Mouse (Mus musculus) activated CD4-positive, CD25-positive, alpha-beta regulatory T cell, adult 9 weeks (primary cell): ENCODE measurements around the gene Slc4a2. TPM values are rescaled to one million over a fixed set of nuclear protein-coding genes. Genes with fewer than 3 reads are reported as not detected.

Experiments
- polyA plus RNA-seq: library from polyadenylated mRNA; unstranded; fragments of 100-300 nt; shearing (Covaris generic); gene quantifications from one replicate; pipeline ENCODE4 v1.2.1, GENCODE M21; 2017

Gene Slc4a2
- polyA plus RNA-seq: 45.0 TPM

DNA sequence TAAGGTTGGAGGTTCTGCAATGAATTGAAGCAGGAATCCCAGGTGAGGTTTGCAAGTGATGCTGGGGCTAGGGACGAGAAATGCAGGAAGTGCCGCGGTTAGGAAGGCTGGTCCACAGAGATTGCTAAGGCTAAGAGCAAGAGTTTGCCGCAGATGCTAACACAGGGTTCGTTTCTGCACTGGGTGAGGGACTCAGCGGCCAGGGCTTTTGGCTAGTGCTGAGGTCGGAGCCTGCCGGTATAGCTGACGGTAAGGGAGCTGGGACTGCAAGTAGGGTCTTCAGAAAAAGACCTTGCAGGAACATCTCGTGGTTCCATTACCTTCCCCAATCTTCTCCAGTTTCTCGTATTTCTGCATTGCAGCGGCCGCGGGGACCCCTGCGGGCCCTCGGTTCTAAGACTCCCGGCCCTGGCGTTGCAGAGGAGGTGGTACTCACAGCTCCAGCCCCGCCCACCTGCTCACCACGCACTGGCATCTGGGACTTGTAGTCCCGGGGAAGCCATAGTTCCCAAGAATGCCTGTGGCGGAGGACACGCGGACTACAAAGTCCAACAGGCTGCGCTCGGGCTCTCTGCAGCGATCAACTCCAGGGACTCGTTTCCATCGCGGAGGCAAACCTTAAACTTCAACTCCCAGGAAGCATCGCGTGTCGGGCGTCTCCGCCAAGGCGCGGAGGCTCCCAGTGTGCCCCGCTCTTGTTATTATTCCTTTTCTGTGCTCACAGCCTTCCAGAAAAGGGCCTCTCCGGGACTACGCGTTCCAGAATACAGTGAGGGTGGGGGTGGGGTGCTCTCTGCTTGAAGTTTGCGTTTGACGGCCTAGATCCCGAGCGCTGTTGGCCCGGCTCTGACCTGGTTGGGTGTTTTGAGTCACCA, at the start of gene Slc4a2, which contains the start of gene Cdk5:
TSS of gene Slc4a2 (plus strand) at position 709 of the 875 bp plus-strand sequence.
TSS of gene Cdk5 (minus strand) at position 402 of the 875 bp plus-strand sequence.

GRCm38 (mm10) chr5:24391864-24392263, 31.8 kb upstream of the Slc4a2 start, which contains the start of gene Atg9b:
Gene Atg9b, minus strand, starts transcription at chr5:24392143.

GRCm38 (mm10) chr5:24393392-24393997, 30.1 kb upstream of the Slc4a2 start, which contains the start of gene Abcb8:
Gene Abcb8, plus strand, starts transcription at chr5:24393663.

GRCm38 (mm10) chr5:24413042-24413693, 10.5 kb upstream of the Slc4a2 start, which contains the start of gene Asic3:
Gene Asic3, plus strand, starts transcription at chr5:24413392.

GRCm38 (mm10) chr5:24444746-24445427, 21.2 kb downstream of the Slc4a2 start, which contains the start of gene Fastk:
Gene Fastk, minus strand, starts transcription at chr5:24445287.

DNA sequence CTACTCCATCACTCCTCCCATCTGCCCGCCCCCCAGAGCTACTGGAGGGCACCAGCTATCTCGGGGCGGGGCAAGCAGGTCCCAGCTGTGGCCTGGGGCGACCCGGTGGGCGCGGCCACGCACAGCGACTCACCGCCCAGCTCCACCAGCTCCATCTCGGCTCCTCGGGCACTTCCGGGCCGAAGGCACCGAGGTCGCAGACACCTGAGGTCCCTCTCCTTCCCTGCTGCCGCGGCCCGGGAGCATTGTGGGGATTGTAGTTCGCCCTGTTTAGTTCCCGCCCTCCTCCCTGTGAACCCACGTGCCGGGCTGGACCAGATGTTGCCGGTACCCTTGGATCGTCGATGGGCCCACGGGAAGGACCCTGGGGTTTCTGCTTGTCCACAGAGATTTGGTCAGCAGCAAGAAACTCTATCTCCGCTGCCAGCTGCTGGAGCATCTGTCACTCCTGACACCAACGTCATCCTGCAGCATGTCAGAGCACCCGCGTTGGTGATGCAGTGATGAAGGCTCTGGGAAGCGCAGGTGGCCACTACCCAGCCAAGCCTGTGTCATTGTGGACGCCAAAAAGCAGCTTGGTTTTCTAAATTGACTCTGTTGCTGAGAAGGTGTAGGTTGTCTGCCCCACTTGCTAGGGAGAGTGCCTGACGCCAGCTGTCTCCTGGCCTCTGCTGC, 24.1 kb downstream of the Slc4a2 start, which contains the start of gene Tmub1:
TSS of gene Tmub1 (minus strand) at position 231 of the 675 bp plus-strand sequence.

GRCm38 (mm10) chr5:24452030-24452690, 28.5 kb downstream of the Slc4a2 start, which contains the start of gene Agap3:
Gene Agap3, plus strand, starts transcription at chr5:24452177.

Other genes starting within 250 kb of the Slc4a2 start
- gene Kcnh2, start 72.2 kb upstream of the Slc4a2 start, polyA plus RNA-seq: 4.1 TPM
- gene Nos3, start 59.0 kb upstream of the Slc4a2 start, polyA plus RNA-seq: 0.23 TPM
- 0.64 TPM for gene Atg9b, start 31.7 kb upstream of the Slc4a2 start, polyA plus RNA-seq
- 33.1 TPM for gene Abcb8, start 30.2 kb upstream of the Slc4a2 start, polyA plus RNA-seq
- not detected for gene Asic3, start 10.4 kb upstream of the Slc4a2 start, polyA plus RNA-seq
- gene Cdk5, start 307 bp upstream of the Slc4a2 start, polyA plus RNA-seq: 98.4 TPM
- gene Fastk, start 21.4 kb downstream of the Slc4a2 start, polyA plus RNA-seq: 119 TPM
- gene Tmub1, start 24.0 kb downstream of the Slc4a2 start, polyA plus RNA-seq: 84.0 TPM
- gene Agap3, start 28.3 kb downstream of the Slc4a2 start, polyA plus RNA-seq: 5.4 TPM
- gene Gbx1, start 103.4 kb downstream of the Slc4a2 start, polyA plus RNA-seq: 0.10 TPM
- not detected for gene Asb10, start 117.1 kb downstream of the Slc4a2 start, polyA plus RNA-seq
- gene 4931409K22Rik, start 133.0 kb downstream of the Slc4a2 start, polyA plus RNA-seq: not detected
- gene Abcf2, start 153.6 kb downstream of the Slc4a2 start, polyA plus RNA-seq: 84.9 TPM
- 38.7 TPM for gene Chpf2, start 162.9 kb downstream of the Slc4a2 start, polyA plus RNA-seq
- 1.4 TPM for gene Smarcd3, start 200.6 kb downstream of the Slc4a2 start, polyA plus RNA-seq